Mouse (Mus musculus) large intestine, adult 2 months (tissue): ENCODE results near the gene Lztr1. TPM values are rescaled to one million over a fixed set of nuclear protein-coding genes. Genes with fewer than 3 reads are reported as not detected.
"Not testable (repeated sequence)": the region's sequence is repeated elsewhere in the genome, so short reads cannot be mapped to it uniquely, and the experiment has no call there.

ENCODE experiments used
- DNase-seq: peaks from one replicate; pipeline ENCODE4 v3.0.0-alpha.2; 2012; ENCODE audit warnings: low read depth, low spot score
- WGBS: fragments of 180-500 bp; shearing (Covaris S2); methylation state at CpG from one replicate; pipeline ENCODE4 v1.1.7; 2018; 5-methylcytosine and 5-hydroxymethylcytosine counted together
- polyA plus RNA-seq: library from polyadenylated mRNA; depleted of rRNA; stranded (reverse); fragments of >200 nt; gene quantifications from 2 replicates; pipeline ENCODE4 v1.2.3, GENCODE M21; 2012; rRNA removed

The Lztr1 gene
- polyA plus RNA-seq, 1 experiment: 137 TPM

DNA sequence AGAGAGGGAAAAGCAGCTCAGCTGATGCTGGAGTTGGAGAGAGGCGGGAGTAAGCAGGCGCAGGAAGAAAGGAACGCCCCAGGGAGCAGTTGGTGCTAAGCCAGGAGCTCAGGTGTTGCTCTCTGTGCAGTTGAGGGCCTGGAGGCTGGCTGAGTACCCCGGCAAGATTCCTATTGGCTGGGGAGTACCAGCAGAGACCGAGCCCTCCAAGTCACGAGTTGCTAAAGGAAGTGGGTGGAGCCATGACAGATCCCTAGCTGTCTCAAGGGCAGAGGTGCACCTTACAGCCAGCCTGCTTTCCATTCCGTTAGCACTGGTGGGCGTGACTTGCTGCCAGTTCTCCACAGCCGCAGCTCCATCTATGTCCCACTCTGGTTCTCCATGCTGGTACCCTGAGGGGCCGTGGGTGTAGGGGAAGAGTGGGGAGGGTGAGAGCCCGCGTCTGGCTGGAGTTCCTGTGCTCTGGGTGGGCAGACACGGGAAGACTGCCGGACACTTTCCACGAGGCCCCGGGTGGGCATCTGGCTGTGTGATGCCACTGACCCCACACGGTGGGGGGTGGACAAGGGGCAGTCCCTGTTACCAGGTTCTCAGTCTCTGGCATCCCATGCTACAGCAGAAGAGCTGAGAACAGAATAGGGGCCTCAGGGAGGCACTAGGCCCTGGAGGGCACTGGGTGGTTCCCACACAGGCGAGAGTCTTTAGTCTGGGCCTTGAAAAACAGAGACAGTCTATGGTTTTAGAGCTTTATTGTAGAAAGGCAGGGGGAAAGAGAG lies 45.6 kb downstream of the Lztr1 start:
- DNase-seq: peak; percentile 61
- 12% methylated on average over 18 of the region's 18 CpGs for WGBS

DNA sequence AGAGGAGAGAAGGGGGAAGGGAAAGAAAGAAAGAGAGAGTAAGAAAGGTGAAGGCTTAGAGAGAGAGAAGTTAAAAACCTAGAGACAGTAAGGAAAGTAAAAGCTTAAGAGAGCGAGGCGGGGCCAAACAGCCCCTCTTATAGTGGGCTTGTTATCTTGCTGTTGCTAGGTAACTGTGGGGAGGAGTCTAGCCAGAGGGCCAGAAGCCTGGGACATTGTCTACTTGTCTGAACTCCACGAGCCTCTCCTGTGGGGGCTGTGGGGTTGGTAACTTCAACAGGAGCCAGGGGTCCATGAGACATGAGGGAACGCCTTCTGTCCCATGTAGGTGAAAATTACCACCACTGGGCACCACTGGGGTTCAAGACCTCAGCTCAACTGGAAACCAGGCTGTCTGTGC lies 46.2 kb downstream of the Lztr1 start:
- not testable (repeated sequence) for DNase-seq
- WGBS: 52% methylated on average over 4 of the region's 4 CpGs

DNA sequence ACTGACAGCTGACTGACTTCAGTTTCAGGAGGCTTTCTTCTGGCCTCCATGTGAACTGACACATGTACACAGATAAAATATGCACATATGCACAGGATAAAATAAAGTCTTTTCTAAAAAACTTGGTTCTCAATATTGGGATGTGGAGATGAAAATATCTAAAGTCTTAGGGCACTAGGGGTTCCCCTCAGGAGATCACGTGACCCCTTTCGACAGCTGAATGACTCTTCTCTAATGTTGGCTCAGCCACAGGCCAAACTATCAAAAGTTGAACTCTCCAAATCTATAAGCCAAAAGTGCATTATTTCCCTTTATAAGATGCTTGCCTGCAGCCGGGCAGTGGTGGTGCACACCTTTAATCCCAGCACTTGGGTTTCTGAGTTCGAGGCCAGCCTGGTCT lies 47.7 kb downstream of the Lztr1 start:
- 82% methylated on average over 4 of the region's 4 CpGs for WGBS
- DNase-seq: no peak

DNA sequence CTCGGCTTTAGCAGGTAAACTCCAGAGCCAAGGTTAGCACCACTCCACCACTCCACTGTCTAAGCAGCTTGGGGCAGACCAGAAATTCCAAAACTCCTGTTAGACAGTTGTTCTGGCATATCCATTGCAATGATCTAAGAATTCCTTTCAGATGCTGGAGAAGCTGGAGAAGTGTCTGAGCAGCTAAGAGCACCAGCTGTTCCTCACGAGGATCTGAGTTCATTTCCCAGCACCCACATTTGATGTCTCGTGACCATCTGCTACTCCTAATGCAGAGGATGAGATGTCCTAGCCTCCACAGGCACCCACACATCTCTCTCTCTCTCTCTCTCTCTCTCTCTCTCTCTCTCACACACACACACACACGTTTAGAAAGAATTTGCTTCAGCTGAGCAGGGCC lies 48.4 kb downstream of the Lztr1 start:
- no peak for DNase-seq

DNA sequence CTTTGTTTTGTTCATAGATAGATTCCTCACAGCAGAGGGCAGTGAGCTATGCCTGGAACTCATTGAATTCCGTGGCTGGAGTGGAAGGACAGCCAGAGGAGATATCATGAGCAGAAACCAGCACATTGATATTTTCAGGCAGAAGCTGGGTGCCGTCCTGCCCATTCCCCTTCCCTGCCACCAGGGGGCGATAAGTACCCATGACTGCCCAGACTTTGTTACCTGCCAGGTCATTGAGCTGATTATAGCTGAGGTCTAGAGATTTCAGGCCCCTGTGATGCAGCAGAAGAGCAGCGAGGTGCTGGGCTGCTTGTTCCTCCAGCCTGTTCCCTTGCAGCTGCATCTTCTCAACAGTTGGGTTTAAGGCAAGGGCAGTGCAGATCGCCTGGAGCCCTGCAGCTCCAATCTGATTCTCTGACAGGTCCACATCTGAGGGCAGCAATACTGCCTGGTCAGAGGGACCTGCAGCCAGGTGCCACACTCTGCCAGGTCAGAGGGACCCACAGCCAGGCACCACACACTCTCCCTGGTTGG lies 49.5 kb downstream of the Lztr1 start:
- 7% methylated on average over 5 of the region's 5 CpGs for WGBS

More for the DNA sequence above, 48.4 kb downstream of the Lztr1 start:
- 49% methylated on average over 4 of the region's 4 CpGs for WGBS

DNA sequence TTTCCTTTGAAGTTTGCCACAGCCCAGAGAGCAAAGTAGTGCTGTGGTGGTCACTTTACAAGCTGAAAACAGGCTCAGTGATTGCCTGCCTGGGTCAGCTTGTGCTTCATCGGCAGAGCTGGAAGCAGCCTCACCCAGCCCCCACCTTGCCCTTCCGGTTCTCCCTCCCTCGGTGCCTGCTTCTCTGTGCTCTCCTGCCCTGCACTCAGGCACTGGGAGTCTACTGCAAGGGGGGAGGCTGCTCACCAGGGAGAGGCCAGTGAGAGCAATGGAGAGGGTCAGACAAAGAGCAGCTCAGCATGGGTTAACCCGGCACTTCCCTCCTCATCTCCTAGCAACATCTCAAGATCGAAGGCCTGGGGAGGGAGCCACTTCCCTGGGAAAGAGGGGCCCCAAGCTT lies 50.3 kb downstream of the Lztr1 start:
- WGBS: 12% methylated on average over 5 of the region's 5 CpGs
- no peak for DNase-seq

More for the DNA sequence above, 49.5 kb downstream of the Lztr1 start:
- DNase-seq: peak; percentile 55

DNA sequence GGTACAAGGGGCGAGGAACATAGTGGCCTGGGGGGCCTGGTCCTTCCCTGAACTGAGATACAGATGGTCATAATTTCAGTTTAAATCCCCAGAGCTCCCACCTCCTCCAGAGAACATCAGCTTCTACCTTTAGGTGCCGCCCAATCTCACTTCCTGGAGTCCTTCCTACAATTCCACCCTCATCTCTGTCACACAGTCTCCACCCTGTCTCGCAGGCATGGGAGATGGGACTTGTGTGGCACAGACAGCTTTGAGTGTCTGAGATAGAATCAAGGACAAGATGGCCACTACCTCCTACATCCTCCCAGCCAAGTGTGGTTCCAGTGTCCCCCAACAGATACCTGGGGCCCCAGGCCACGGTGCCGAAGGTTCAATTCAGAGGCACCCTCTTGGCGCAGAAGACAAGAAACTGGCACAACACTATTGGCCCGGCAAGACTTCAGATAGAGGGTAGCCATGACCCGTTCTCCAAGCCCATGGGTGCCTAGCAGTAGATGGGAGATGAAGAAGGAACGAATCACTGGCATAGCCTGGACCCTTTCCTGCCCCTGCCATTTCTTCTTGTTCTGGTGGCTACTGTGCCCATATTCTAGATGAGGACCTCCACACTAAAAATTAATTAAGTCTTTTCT lies 51.0 kb downstream of the Lztr1 start:
- no peak for DNase-seq
- 81% methylated on average over 9 of the region's 9 CpGs for WGBS

DNA sequence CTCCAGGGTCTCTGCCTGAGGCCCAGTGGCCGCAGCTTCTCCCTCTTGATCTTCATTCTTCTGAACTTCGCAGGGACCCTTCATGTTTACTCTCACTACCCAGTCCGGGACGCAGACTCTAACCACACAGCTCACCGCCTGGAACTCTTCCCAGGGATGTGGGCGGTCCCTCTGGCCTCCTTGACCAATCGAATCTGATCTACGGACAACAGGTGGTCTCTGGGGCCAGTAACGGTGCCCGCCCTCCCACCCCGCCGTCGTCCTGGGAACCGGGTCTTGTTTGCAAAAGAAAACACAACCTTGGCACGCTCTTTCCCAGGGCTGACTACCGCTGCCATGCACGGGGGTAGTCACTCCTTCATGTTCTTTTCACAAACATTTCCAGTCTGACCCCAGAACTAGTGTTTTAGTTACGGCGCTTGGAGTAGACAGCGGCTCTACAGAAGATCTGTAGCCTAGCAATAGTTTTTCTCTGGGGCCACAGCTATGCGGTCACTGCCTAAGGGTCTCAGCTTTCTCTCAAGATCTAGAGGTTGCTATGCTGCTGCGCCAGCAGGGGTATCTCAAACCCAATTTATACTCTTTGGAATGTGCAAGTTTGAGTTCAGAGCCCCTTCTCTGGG lies 52.8 kb downstream of the Lztr1 start, which contains the start of gene Lrrc74b:
TSS of gene Lrrc74b (minus strand) at position 120 of the 623 bp plus-strand sequence.
- no peak for DNase-seq
- 4% methylated on average over 22 of the region's 22 CpGs for WGBS

DNA sequence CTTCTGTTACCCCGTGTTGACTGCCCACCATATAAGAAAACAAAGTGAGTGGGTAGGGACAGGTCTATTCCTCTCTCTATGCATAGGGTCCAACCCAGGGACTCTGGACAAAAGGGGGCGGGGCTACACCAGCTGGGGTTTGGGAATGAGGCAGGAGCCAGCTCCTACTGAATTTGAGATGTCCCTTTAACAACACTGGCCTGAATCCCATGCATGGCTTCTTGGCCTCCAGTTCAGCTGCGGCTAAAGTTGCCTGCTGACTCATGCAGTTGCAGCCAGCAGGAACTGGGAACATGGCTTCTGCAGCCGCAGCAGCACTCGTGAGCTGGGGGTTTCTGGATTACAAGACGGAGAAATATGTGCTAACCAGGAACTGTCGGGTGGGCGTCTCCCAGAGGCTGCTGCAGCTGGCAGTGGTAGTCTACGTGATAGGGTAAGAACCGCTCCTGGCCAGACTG lies 53.3 kb downstream of the Lztr1 start, which contains the start of gene P2rx6:
TSS of gene P2rx6 (plus strand) at position 135 of the 458 bp plus-strand sequence.
- DNase-seq: no peak
- WGBS: 8% methylated on average over 10 of the region's 10 CpGs

DNA sequence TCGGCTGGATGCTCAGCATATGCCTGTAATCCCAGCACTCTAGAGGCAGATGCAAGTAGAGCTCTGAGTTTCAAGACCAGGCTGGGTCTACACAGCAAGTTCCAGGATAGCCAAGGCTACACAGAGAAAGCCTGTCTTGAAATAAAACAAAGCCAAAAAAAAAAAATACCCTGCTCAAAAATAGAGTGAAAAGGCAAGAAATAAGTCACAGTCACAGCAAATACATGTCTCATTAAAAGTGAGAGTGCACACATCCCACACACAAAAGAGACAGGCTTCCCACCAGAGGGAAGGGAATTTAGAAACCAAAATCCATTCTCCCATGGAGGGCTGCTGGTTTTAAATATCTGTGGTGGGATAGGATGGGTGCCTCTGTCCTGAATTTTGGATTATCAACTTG lies 55.1 kb downstream of the Lztr1 start:
- WGBS: 31% methylated on average over 1 of the region's 1 CpGs
- DNase-seq: no peak

DNA sequence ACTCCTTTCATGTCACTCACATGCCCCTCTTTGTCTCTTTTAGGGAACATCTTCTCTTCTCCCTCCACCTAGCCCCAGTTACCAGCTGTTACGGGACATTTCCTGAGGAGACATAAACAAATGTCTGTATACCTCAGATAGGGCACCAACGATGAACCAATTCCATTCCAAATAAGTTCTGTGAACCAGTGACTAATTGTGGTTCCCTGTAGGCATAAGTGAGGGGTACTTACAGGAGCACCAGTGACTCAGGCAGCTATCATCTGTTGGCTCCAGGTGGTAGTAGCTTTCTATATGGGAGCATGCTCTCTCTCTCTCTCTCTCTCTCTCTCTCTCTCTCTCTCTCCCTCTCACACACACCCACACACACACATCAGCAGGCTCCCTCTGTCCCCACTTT lies 55.7 kb downstream of the Lztr1 start:
- DNase-seq: no peak
- WGBS: 69% methylated on average over 2 of the region's 2 CpGs

DNA sequence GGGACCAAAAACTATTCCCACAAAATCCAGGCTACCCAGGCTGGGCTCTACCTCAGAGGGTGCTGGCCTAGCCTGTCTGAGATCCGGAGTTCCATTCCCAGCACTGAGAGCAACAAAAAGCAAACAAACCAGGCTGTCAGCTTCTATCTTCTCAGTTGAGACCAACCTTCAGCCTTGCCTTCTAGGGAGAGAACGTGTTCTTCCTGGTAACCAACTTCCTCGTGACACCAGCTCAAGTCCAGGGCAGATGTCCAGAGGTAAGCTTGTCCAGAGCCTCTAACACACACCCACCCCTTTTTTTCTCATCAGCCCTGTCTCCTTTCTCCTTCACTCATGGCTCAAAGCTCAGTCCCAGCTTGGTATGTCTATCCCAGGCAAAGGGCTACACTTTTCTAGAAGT lies 56.3 kb downstream of the Lztr1 start:
- no peak for DNase-seq
- WGBS: 24% methylated on average over 3 of the region's 3 CpGs

DNA sequence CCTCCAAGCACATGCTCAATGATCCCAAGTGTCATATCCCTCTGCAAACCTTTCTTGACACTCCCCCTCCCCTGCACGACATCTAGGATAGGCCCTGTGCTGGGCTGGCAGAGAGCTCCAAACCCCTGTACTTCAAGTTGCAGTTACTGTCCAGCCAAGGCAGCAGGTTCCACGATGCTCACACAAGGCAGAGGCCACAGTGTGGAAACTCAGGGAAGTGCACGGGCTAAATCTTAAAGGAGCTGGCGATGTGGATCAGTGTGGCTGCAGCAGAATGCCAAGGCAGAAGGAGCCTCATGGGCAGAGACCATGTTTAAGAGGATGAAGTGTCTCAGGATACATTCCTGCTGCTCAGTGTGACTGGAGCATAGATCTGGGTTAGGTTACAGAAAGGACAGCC lies 57.7 kb downstream of the Lztr1 start:
- 34% methylated on average over 4 of the region's 4 CpGs for WGBS
- DNase-seq: no peak

Other genes starting within 250 kb of the Lztr1 start
- 5.3 and 7.3 TPM in 2 replicates for gene Tmem191c, start 232.6 kb upstream of the Lztr1 start, polyA plus RNA-seq
- 0.15 and 0.19 TPM in 2 replicates for gene Serpind1, start 177.3 kb upstream of the Lztr1 start, polyA plus RNA-seq
- gene Snap29, start 102.7 kb upstream of the Lztr1 start, polyA plus RNA-seq: 8.2 and 8.8 TPM in 2 replicates
- gene Pi4ka, start 102.4 kb upstream of the Lztr1 start, polyA plus RNA-seq: 54.5 and 56.9 TPM in 2 replicates
- 15.3 and 32.4 TPM in 2 replicates for gene Crkl, start 56.7 kb upstream of the Lztr1 start, polyA plus RNA-seq
- gene Aifm3, start 19.1 kb upstream of the Lztr1 start, polyA plus RNA-seq: 0.89 and 1.2 TPM in 2 replicates
- 67.3 and 70.7 TPM in 2 replicates for gene Thap7, start 22.4 kb downstream of the Lztr1 start, polyA plus RNA-seq
- gene Lrrc74b, start 52.6 kb downstream of the Lztr1 start, polyA plus RNA-seq: 0.10 and 0.11 TPM in 2 replicates
- 2.4 and 2.6 TPM in 2 replicates for gene P2rx6, start 53.2 kb downstream of the Lztr1 start, polyA plus RNA-seq
- gene Slc7a4, start 74.5 kb downstream of the Lztr1 start, polyA plus RNA-seq: 21.3 and 21.6 TPM in 2 replicates
- gene Smpd4, start 110.7 kb downstream of the Lztr1 start, polyA plus RNA-seq: 33.0 and 47.3 TPM in 2 replicates
- 0.79 and 1.2 TPM in 2 replicates for gene Ccdc74a, start 137.8 kb downstream of the Lztr1 start, polyA plus RNA-seq
- gene Med15, start 224.2 kb downstream of the Lztr1 start, polyA plus RNA-seq: 57.1 and 86.6 TPM in 2 replicates